Mouse (Mus musculus): ENCODE measurements around the gene Syngr2.

Syngr2 gene

DNA sequence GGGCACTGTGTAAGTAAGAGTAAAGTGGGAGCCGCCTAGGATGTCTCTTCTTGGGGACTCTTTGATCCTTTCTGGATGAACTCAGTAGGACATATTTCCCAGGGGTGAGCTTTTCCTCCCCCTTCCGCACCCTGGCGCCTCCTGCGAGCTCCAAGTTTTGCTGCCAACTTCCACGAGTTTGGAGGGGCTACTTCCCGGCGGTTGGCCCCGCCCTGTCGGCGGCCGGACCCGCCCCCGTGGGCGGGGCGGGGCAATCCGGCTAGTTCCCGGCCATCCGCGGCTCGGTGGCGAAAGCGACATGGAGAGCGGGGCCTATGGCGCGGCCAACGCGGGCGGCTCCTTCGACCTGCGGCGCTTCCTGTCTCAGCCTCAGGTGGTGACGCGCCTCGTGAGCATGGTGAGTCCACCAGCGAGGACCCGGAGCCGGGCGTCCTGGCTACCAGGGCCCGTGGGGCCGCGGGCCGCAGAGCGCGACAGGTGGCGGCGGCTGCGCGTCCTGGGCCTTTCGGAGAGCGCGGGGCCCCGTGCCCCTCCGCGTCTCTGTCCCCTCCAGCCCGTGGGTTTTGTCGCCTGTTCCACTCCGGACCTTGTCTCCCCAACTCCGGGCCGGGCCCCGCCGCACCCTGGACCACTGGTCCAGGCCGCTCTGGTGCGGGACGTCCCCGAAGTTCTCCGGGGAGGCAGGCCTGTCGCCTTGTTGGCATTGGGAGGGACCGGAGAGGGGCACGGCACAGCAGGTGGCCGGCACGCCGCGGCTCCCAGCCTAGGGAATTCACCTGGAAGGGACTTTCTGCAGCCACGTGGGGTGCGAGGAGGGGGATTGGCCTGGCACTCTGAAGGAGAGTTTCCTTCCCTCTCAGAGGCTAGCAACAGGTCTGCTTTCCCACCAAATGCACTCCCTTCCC lies at the start of gene Syngr2, which contains the start of gene Gm20708:
TSS of gene Syngr2 (plus strand) at position 262 of the 905 bp plus-strand sequence.
TSS of gene Gm20708 (plus strand) at position 262 of the 905 bp plus-strand sequence.
- peak; percentile 82 for DNase-seq (ENCODE audit: low spot score)

DNA sequence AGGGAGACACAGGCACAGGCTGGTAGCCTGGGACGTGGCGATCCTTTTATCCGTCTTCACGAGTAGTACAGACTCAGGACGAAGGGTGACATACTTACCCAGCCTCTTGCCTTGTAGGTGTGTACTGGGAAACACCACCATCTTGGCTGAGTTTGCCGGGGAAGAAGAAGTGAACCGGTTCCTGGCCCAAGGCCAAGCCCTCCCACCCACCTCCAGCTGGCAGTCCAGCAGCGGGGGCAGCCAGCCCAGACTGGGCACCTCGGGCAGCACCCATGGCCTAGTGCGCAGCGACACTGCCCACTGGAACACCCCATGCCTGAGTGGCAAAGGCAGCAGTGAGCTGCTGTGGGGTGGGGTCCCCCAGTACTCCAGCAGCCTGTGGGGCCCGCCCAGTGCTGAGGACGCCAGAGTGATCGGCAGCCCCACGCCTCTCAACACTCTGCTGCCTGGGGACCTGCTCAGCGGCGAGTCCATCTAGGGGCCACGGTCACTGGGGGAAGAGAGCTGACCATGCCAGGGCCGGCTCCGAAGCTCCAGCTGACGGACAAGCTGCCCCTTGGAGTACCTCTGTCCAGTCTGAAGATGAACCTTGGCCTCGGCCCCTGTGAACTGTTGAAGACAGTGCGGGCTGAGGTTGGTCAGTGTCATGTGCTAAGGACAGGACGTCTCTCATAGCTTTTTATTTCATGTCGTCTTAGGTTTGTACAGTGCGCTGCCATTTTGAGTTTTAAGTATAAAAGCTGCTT lies 48.9 kb upstream of the Syngr2 start:
- DNase-seq (ENCODE audit: low spot score): no peak

DNA sequence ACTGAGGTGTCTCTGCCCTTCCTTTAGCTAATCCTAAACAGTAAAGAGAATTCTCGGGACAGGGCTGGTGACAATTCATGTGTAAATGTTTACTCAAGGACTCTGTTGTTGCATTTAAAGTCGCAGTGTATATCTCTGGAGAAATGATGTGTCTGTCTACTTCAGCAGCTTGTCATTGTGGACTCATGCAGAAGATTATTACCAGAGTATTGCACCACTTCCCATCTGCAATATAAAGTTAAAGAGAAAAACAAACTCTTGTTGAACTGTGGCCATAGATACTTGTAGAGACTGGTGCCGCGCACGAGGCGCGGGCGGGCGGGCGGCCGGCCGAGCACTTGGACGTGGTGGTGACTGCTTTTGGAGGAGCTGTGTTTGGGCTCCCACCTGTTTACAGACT lies 47.7 kb upstream of the Syngr2 start:
- DNase-seq (ENCODE audit: low spot score): no peak

DNA sequence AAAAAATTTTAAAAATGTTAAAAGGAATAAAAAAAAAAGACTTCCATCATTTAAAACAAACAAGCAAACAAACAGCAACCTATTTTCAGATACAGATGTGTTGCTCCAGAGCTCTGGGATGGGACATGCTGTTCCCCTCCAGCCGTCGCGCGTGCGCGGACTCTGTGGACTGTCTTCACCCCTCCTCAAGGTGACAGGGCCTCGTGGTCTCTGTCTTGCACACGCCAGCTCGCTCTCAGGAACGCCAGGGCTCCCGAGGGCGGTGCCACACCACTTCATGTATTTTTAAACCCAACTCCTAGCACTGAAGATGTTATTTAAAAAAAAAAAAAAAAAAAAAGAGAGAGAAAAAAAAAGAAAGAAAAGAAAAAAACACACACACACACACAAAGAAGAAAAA lies 47.2 kb upstream of the Syngr2 start:
- DNase-seq (ENCODE audit: low spot score): no peak

GRCm38 (mm10) chr11:117764319-117764718 lies 45.1 kb upstream of the Syngr2 start:
- no peak for DNase-seq (ENCODE audit: low spot score)

GRCm38 (mm10) chr11:117765361-117765760 lies 44.1 kb upstream of the Syngr2 start:
- no peak for DNase-seq (ENCODE audit: low spot score)

DNA sequence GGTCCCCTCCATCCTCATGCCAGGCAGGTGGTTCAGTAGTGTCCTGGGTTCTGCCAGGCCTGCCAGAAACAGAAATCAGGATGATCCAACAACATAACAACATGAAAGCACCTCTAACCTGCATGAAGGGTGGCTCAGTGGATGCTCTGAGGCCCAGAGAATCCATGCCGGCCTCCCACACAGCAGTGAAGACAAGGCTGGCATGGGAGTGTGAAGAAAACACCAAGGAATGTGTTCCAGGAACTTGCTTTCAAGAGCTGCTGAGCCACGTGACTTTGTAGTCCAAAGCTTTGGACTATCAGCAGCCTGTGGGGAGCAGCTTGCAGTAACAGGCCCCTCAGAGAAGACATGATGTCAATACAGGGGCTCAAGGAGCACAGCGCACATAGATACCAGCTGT lies 43.2 kb upstream of the Syngr2 start:
- DNase-seq (ENCODE audit: low spot score): no peak

GRCm38 (mm10) chr11:117768725-117769682 lies 40.5 kb upstream of the Syngr2 start:
- no peak for DNase-seq (ENCODE audit: low spot score)

- DNase-seq (ENCODE audit: low spot score): no peak
Measured at GRCm38 (mm10) chr11:117769683-117770047, 39.8 kb upstream of the Syngr2 start.

GRCm38 (mm10) chr11:117770407-117770806 lies 39.1 kb upstream of the Syngr2 start:
- no peak for DNase-seq (ENCODE audit: low spot score)

GRCm38 (mm10) chr11:117772352-117772751 lies 37.1 kb upstream of the Syngr2 start:
- no peak for DNase-seq (ENCODE audit: low spot score)

- DNase-seq (ENCODE audit: low spot score): no peak
Measured at GRCm38 (mm10) chr11:117774925-117775324, 34.5 kb upstream of the Syngr2 start.

DNA sequence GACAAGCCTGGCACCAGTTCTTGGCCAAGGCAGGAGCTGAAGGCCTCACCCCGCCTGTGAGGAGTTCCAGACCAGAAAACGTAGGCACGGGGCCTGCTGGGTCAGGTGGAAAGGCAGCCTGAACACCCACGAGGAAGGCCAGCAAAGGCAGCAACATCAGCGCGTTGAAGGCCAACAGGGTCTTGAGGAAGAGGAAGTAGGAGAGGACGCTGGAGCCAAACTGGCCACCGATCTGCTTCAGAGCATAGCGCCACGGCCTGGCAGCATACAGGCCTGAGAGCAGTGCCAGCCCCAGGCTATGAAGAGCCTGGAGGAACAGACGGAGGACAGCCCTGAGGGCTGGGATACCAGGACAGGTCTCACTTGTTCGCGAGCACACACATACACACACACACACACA lies 33.9 kb upstream of the Syngr2 start:
- DNase-seq (ENCODE audit: low spot score): no peak

DNA sequence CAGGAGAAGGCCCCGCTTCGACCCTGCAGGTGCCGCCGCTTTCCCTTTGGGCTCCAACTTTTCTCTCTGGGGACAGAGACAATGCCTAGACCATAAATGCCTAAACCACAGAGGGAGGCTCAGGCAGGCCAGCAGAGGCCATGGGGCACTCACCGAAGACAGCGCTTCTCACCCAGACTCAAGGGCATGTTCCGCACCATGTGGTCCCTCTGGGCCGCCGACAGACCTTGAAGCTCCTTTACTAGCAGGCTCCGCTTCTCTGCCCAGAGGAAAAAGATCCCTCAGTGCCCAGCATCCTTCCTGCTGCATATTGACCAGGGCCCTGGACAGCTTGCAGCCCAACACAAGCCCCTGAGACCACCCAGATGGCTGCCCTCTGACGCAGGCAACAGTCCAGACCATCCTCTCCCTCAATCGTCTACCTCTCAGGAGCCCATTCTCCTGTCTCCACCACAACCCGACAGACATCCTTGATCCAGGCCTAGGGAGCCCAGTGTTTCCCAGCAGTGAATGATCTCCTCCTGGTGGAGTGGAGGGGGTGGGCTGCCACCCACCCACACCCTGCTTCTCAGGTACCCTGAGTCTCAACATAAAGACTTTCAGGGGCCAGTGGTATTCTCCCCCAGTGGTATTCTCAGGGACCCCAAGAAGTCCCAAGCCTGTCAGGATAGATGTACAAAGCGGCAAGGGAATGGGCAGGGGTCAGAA lies 33.2 kb upstream of the Syngr2 start:
- DNase-seq (ENCODE audit: low spot score): peak; percentile 34

DNA sequence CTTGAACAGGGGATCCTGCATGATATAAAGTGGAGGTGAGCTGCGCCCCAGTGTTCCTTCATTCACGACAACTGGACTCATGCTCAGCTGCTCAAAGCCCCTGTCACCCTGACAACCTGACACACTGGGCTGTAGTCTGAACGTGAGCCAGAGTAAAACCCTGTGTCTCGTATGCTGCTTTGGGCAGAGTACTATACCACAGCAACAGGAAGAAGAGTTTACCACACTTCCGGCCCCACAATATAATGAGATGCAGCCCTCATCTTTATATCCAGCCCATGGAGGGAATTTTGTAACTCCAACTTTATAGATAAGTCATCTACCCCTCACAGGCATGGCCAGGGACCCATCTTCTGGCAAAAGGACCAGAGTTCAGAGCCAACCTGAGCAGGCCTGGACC lies 32.4 kb upstream of the Syngr2 start:
- DNase-seq (ENCODE audit: low spot score): no peak

- peak; percentile 34 for DNase-seq (ENCODE audit: low spot score)
Measured at GRCm38 (mm10) chr11:117778031-117778430, 31.4 kb upstream of the Syngr2 start.

DNA sequence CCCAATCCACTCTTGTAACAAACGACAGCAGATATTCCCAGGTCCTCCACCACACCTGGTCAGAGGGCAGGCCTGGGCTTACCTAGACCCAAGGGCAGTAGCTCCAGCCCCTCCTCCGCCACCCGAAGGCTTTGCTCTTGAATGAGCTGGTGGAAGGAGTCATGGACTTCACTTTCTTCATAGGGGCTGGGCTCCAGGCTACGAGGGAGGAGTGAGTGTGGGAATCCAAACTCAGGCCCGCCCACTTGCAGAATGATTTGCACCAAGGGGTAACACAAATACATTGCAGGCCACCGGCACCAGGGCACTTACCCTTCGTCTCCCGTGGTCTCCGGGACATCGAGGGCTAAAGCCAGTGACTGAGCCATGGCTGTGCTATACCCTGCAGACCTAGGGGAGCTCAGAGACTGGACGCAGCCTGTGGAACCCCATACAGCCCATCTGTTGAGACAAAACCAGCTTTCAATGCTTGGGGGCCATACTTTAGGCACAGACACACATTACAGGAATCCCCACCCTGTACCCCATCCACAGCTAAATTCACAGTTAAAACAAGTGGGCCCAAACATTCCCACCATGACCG lies 30.5 kb upstream of the Syngr2 start:
- peak; percentile 28 for DNase-seq (ENCODE audit: low spot score)

- DNase-seq (ENCODE audit: low spot score): peak; percentile 75
Measured at GRCm38 (mm10) chr11:117779434-117780198, 29.9 kb upstream of the Syngr2 start.

GRCm38 (mm10) chr11:117780199-117780515 lies 29.3 kb upstream of the Syngr2 start:
- no peak for DNase-seq (ENCODE audit: low spot score)

DNA sequence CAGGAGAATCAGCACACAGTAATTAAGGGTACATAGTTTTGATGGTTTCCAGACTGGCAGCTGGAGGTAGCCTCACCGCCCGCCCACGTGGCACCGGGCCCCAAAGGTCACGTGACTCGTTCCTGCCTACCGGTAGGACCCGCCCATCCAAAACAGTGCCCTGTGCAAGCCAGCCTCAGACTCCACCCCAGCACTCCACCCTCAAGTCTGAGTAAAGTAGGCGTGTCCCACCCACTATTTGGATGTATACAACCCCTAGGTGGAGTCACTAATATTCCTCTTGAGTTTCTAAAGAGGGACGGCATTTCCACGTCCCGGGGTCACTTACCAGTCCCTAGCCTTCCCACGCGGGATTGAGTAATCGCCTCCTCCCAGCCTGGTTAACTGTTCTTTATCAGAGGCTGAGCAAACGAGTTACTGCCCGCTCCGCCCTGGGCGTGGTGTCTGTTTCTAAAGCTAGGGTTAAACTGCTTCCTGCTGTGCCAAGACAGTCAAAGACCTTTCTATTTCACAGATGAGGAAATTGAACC lies 28.8 kb upstream of the Syngr2 start:
- peak; percentile 84 for DNase-seq (ENCODE audit: low spot score)

All from ovary, postnatal 36 days (tissue).